Mouse (Mus musculus) c-Kit-positive CD71-positive TER-119-negative erythroid progenitor cells, embryonic 14.5 days (primary cell): ENCODE measurements around the gene Tmem18.

ENCODE experiments used
- DNase-seq: peaks from one replicate; pipeline ENCODE4 v3.0.0-alpha.2; 2013; ENCODE audit warnings: low read depth

Gene Tmem18

DNA sequence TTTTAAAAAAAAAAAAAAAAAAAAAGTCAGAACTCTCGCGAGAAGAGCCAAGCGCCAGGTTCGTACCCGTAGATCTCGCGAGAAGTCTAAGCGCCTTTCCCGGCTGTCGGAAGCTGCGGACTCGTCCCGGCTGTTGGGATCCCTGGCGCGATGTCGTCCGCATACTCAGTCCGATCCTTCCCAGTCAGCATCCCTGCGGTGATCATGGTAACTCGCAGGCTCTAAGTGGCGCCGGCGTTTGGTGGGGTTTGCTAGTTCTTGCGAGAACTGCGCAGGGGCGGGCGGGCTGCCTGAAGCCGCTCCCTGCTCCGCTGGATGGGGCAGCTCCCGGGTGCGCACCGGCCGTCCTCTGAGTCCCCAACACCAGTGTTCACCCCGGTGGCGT is at the start of gene Tmem18:
Gene Tmem18, plus strand, starts transcription at position 71 of the 385 bp plus-strand sequence.
- DNase-seq, result peak; percentile 61

DNA sequence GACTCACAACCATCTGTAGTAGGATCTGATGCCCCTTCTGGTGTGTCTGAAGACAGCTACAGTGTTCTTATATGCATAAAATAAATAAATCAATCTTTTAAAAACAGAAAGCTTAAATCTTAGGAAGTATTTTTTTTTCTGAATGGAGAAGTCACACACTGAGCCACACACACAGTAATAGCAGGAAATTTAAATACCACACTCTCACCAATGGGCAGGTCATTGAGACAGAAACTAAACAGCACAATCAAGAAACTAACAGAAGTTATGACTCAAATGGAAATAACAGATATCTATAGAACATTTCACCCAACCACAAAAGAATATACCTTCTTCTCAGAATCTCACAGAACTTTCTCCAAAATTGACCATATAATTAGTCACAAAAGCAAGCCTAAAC is 26.9 kb upstream of the Tmem18 start:
- no peak for DNase-seq

DNA sequence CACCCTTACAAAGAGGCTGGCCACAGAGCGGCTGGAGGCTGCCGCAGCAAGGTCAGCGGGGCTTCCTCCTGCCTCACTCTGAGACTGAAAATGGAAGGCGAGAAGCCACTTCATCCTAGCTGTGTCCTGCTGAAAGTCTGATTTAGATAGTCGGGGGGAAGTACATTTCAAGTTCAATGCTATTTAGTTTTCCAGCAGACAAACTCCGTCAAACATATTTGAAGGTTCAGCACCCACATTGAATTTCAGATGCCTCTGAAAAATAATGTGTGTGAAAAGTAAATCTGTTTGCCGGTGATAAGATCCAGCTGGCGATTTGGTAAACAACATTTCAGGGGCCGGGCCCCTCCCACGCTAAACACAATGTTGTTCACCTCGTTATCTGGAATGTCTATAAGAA is 22.8 kb upstream of the Tmem18 start:
- DNase-seq, result no peak

DNA sequence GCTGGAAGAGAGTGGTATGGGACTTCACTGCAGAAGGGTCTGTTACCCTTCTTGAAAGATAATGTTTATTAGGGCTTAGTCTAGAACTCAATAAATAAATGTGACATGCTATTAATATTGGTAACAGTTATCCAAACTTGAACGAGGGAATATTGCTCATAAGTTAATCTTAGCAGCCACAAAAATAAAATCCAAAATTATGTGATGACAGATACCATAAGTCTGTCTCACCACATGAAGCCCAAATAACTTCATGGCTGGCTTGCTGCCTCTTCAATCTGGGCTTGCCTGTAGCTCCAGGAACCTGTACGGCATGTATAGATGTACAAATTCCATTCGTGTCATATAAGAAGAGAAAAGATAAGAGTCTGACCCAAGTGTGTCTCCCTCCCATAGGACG is 12.2 kb upstream of the Tmem18 start:
- DNase-seq, result no peak

DNA sequence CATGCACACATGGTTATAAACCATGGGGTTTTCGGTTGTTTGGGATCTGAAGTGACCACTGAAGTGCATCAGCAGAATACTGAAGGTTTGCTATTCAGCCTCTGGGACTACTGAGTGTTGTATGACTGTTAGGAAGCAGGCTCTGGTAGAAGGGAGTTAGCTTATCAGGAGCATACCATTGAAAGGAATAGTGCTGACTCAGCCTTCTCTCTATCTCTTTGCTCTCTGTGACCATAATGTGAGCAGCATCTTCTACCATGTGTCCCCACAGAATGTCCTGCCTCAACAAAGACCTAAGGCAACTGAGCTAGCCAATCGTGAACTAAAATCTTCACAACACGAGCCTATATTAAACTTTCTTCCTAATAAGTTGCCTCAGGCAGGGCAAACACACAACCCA is 8.3 kb upstream of the Tmem18 start:
- no peak for DNase-seq

DNA sequence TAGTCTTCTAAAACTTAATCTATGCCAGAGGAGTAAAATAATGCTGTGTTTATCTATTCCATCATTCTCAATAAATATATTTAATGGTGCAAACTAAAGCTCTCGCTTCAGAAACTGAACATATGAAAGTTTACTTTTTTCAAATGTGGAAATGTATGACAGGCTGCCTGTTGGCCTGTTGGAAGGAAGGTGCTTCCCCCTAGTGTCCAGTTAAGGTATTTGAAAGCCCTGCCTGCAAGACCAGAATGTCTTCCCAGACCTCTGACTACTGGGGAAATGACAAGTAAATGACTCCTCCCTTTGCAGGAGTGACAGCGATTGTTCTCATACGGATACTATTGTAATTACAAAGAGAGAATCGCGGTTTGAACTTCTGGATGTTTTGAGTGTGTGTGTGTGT is 6.2 kb upstream of the Tmem18 start:
- DNase-seq, result no peak

DNA sequence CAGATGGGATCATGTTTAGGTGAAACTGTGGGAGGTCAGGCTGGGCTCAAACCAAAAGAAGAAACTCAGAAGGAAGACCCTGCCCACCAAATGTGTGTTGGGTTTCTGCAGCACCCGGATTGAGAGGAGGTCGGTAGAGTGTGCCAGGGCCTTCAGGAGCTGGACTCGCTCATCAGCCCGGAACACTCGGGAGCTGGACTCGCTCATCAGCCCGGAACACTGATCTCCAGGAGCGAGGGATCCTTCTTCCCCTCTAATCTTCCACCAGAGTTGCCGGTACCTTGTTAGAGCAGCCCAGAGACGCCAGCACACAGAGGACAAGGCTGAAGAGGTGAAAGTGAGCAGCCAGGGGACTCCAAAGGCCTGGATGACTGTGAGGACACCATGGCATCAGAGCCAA is 2.9 kb upstream of the Tmem18 start:
- DNase-seq, result no peak

DNA sequence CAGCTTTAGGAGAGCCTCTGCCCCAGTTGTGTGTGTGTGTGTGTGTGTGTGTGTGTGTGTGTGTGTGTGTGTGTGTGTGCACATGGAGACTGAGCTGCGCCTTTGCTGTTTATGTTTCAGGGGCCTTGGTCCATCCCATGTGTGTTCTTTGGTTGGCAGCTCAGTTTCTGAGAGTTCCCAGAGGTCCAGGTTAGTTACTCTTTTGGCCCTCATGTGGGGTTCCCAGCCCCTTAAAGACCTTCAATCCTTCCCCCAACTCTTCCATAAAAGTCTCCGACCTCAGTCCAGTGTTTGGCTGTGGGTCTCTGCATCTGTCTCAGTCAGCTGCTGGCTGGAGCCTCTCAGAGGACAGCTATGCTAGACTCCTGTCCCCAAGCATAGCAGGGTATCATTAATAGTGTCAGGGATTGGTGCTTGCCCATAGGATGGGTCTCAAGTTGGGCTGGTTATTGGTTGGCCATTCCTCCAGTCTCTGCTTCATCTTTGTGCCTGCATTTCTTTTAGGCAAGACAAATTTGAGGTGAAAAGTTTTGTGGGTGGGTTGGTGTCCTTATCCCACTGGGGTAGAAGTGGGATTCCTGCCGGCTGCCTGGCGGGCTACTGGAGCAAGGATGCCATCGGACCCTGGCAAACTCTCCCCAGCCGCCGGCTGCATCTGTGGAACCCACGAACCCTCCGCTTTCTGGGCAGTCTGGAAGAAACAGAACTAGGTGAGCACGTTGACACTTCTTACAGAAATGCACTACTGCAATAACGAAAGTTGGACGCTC is 455 bp upstream of the Tmem18 start:
- no peak for DNase-seq

DNA sequence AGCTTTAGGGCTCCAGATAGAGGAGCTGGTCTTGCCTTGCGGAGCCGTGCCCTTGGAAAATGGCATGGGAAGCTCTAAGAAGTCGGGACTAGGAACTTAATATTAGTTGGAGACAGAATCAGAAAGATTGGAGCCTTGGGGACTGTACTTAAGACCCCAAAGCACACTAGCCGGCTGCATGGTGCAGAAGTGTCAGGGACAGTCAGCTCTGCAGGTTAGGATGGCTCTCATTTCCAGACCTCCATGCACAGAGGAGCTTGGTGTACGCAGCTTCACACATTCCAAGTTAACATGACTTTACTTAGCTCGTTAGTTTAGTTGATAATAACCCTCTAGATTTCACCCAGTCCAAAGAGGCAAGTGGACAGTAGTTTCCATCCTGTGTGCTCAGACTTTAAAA is 637 bp downstream of the Tmem18 start:
- no peak for DNase-seq

DNA sequence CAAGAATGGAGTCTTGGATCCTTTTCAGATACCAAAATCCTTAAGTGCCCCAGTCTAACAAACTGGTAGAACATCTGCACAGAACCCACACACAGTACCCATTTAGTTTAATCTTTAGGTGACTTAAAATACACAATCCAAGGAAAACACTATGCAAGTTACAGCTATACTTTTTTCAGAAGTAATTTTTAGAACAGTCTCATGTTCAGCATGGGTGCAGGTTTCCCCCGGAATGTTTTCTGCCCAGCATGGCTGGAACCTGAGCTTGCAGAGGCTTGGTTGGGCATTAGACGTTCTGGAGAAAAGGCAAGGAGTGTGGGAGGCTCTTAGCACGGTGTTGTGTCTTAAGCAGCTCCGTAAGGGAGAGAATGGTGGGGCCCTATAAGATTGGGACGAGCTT is 7.6 kb downstream of the Tmem18 start:
- DNase-seq, result no peak

DNA sequence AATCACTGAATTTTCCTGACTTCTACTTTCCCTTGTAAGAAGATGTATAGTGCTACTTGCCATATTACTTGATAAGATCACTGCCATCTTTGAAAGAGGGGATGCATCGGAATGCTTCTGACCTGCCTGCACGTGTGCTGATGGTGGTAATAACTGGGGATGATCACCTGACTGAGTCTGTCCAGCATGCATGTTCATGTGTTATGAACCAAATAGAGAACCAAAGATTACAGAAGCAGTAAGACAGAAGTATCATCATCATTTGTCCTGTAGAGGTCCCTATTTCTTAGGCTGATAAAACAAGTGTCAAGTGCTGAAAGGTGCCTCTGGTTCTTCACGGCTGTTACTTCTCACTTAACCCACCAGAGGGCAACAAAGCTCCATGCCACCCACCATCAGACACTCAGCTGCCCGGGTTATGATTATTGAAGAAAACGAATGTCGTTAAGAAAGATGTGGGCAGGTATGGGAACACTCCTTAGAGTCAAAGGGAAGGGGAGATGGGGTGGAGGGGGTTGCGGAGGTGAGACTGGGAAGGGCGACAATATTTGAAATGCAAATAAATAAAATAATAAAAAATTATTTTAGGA is 12.7 kb downstream of the Tmem18 start:
- peak; percentile 47 for DNase-seq

DNA sequence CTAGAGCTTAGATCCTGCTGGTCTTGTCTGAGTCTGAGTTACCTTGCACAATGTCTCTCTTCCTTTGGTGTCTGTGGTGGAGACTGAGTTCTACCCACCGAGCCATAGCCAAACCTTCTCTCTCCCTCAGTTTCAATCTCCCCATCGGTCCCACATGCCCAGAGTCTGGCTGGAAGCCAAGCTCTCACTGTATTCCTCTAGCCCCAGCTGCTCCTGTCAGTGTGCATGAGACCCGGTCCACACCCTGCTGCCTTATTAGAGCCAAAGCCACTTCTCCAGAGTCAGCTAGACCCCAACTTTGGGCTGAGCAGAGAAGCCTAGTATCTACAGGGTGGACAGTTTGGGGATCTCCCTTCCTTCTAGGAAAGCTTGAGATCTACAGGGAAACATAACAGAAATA is 14.7 kb downstream of the Tmem18 start:
- DNase-seq, result no peak

DNA sequence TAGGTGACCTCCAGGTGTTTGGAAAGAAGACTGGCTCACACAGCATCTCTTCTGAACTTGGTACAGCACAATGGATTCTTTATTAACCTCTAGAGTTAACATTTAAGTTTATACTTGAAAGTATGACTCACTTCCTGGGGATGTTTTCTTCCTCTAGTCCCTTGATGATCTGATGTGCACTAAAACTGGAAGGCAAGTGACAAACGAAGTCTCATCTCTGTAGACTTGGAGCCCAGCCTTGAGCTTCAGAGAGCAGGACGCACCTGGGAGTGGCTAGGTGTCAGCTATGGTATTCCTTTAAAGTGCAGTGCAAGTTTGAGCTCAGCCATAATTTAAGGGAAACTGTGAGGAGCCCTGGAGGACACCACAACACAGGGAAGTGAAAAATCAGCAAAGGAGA is 15.2 kb downstream of the Tmem18 start:
- DNase-seq, result no peak

DNA sequence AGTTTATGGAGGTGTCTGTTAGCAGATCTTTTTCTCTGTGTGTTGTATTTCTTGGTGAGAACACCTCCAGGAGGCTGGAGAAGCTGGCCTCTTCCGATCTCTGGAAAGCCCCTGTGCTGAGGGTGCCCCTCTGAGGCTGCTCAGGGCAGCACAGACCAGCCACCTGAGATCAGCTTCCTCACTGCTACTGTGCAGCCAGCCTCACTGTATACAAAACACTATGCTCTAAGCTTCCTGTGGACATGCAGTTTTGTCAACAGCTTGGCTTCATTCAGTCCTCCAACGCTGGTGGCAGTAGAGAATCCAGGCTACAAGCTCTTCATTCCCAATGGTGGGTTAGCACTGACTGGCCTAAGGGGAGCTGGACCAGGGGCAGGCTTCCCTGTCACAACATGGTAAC is 15.8 kb downstream of the Tmem18 start:
- DNase-seq, result no peak

DNA sequence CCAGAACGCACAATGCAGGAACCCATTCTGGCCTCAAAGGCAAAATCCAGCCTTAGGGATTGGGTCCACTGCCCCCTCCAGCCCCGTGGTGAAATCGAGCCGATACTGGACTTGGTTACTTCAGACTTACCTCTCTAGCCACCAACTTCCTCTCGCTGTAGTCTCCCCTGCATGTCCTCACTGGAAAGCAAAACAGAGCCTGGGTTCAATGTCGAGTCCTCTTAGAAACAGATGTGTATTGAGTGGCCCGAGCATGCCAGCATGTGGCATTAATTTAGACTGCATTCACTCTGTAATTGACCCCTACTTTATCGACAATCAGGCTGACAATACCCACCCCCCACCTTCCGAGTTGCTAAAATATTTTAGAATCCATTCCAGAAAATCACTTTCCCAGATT is 19.8 kb downstream of the Tmem18 start:
- no peak for DNase-seq

DNA sequence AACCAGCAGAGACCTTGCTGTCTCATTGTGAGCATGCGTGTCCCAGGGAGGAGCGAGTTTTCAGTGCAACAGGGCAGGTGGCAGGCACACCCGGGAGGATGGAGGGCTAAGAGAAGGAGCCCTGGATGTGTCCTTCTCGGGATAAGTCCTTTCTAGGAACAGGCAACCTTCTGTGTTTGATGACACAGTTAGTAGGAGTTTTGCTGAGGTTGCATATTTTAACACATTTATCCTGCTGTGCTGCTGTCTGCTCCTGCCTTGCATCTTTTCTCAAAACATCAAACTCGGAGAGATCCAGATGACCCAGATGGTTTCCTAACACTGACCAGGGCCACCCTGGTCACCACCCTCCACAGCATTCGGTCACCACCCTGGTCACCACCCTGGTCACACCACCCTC is 20.6 kb downstream of the Tmem18 start:
- DNase-seq, result no peak

DNA sequence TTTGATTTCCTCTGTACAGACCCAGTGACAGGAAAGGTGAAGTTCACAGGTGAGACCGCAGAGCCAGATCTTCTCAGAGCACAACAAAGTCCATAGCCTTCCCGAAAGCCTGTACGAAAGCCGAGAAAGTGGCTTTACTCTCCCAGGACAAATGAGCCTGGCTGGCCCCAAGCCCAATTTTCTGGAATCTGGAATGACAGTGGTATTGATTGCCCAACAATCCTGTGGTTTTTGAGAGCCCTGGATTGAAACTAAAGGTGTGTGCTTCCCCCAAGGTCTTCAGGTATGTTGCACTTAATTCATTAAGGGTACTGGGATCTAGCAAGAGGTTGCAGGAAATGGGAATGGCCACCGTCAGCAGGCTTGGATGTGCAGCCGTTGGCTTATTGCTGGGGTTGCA is 21.7 kb downstream of the Tmem18 start:
- no peak for DNase-seq

DNA sequence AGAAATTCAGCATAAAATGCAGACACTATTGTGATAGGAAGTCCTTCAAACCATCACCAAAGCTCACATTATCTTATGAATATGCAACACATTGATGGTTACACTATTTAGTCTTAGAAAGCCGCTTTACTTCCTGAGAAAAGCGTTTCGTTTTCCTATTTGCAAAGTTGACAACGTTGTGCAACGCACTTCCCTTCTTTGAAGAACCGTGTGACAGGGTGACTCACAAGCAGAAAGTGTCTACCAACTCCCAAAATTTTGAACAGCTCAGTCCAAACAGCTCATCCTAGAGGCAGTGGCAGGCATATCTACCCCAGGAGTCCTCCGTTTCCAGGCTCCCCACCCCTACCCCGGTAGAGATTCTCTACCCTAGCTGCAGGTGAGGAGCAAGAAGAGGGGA is 22.5 kb downstream of the Tmem18 start:
- DNase-seq, result no peak

DNA sequence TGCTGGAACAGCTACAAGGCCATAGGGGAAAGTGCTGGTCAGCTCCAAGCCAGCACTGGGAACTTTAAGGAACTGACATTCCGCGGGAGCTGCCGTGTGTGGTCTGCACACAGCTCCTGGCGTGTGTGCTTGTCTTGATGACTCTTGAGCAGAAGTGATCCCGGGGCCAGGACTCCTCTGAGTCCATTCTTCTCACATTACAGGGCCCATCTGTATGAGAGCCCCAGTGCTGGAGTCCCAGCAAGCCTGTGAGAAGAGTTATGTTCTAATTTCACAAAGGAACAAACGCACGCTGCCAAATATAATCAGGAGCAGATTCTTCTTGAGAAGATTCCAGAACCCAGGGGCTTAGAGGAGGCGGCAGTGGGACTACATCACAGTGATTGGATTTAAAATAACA is 34.2 kb downstream of the Tmem18 start:
- DNase-seq, result no peak

DNA sequence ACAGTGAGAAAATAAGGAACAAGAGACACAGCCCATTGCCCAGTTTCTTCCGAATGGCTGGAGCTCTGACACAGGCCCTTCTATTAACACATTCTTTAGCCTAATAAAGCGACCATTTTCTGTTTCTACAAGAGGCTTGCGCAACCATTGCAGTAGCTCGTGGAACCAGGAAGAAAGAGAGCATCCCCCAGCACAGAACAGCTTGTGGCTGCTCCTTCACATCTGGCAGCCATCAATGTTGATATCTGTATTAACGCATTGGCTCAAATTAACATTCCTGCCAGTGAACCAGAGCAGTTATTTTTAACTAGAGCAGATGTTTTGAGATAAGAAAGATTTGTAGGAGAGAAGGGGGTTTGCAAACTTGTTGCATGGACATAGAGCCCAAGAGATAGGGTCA is 44.2 kb downstream of the Tmem18 start:
- no peak for DNase-seq

DNA sequence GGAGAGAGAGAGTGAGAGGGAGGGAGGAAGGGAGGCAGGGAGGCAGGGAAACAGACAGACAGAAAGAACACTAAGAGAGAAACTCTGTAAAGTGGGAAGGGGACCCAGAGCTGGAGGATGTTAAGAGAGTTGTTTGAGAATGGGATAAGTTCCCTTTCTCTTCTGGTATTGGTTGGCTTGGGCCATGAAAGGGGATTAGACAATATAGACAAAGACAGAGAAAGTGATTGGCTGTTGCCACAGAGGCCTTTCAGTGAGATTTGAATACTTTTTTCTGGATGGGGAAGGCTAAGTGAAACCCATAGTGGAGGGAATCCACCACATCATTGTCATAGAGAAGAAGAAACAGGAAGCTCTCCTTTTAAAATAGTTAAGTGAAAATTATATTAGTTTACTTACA is 50.3 kb downstream of the Tmem18 start:
- no peak for DNase-seq
